Comparison of ENCODE assay signal across 8 mouse cellular contexts in the genomic region with DNA sequence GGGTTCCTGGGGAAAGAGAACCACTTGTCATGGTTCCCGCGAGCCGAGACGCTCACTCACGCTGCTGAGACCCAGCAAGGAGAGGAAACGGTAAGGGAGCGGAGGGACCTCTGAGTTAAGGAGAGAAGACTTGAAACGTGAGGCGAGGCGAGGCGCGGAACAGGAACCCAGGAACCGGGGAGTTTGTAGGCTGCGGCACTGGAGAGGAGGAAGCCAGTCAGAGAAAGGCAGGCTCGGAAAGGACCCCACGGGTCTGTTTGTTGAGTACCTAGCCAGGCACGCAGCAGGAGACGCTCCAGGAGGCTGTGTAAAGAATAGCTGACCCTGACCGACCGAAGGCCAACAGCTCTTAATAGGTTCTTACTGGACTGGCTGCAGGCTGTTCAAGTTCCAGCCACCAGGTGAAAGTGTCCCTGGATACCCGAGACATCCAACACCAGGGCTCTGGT. TPM values are rescaled to one million over a fixed set of nuclear protein-coding genes. Genes with fewer than 3 reads are reported as not detected.
DNase-seq lines count a peak whose midpoint lies in the region; ATAC-seq and TF ChIP-seq lines count a peak whose summit lies in the region.

No protein-coding gene starts in this region.

- H3K36me3 ChIP-seq in intestine, embryonic 15.5 days, result no peaks in the 10 kb centered on the region
- H3K36me3 ChIP-seq in liver, postnatal 0 days (replicated peaks; ENCODE audit: insufficient read depth, low read length), result no peaks in the 10 kb centered on the region

- peak; percentile 51 for DNase-seq in gastrocnemius, adult 18-20 months (ENCODE audit: low spot score)
- no peak for DNase-seq in gastrocnemius, postnatal 36 days
- DNase-seq in embryo, embryonic 11 days, result peak; percentile 50
- DNase-seq in liver, postnatal 0 days, result peak; percentile 27
- DNase-seq in skeletal muscle tissue, adult 2 months (ENCODE audit: low read depth, low spot score), result peak; percentile 39
- DNase-seq in urinary bladder, postnatal 25 days (ENCODE audit: low spot score), result no peak
- no peak for DNase-seq in frontal cortex, postnatal 25 days (ENCODE audit: low spot score in 2 of 2)

- 2% methylated on average over 21 of the region's 21 CpGs for WGBS in intestine, embryonic 15.5 days
- 5% methylated on average over 21 of the region's 21 CpGs for WGBS in liver, postnatal 0 days (ENCODE audit: insufficient replicate concordance)

- H3K4me1 ChIP-seq in intestine, embryonic 15.5 days (replicated peaks), result 0 out of 2 replicates have a peak, but pooled peaks cover 5% of the 10 kb centered on the region
- no peaks in the 10 kb centered on the region for H3K4me1 ChIP-seq in liver, postnatal 0 days (ENCODE audit: insufficient read depth)

- TF ChIP-seq CTCF in liver, postnatal 0 days (IDR thresholded peaks at IDR 0.05; ENCODE audit: low read depth), result 0 out of 2 replicates have a peak, but pooled peaks have one; percentile 18

- peak overlapping the region; percentile 62 for H3K4me2 ChIP-seq in intestine, embryonic 15.5 days (replicated peaks)
- peak overlapping the region; percentile 33 for H3K4me2 ChIP-seq in liver, postnatal 0 days (ENCODE audit: low read depth, low read length)

- ATAC-seq in intestine, embryonic 15.5 days, result peak; percentile 46
- ATAC-seq in liver, postnatal 0 days, result no peak

- intact Hi-C loops in gastrocnemius, postnatal 36 days (cut with DNase I), result loop anchor here (1.0 to 10.0 kb wide), 3 partner anchors 166 to 380 kb away; a partner anchor contains a TSS

- H3K27ac ChIP-seq in intestine, embryonic 15.5 days, result no peak overlapping the region
- H3K27ac ChIP-seq in liver, postnatal 0 days (ENCODE audit: low read depth), result no peak overlapping the region

- H3K9me3 ChIP-seq in intestine, embryonic 15.5 days, result no peaks in the 10 kb centered on the region
- no peaks in the 10 kb centered on the region for H3K9me3 ChIP-seq in liver, postnatal 0 days (ENCODE audit: low read length)

- no peak for TF ChIP-seq EP300 in liver, postnatal 0 days (IDR thresholded peaks at IDR 0.05; ENCODE audit: low read depth)

- peak overlapping the region; percentile 37; the same call in 1 of the 2 replicates for H3K9ac ChIP-seq in intestine, embryonic 15.5 days
- no peak overlapping the region for H3K9ac ChIP-seq in liver, postnatal 0 days (replicated peaks)

- H3K4me3 ChIP-seq in intestine, embryonic 15.5 days (replicated peaks), result peak overlapping the region; percentile 16
- peak overlapping the region; percentile 7; the same call in 1 of the 2 replicates for H3K4me3 ChIP-seq in liver, postnatal 0 days (ENCODE audit: low read depth, low read length)

- H3K27me3 ChIP-seq in intestine, embryonic 15.5 days (replicated peaks), result no peaks in the 10 kb centered on the region
- no peaks in the 10 kb centered on the region for H3K27me3 ChIP-seq in liver, postnatal 0 days (ENCODE audit: insufficient read depth, low read length)

RNA-seq across cellular contexts. Expression of a gene that starts 31.9 kb away (rescaled TPM):
- total RNA-seq in gastrocnemius, adult 18-20 months (2021), result 1 to 10 TPM; 1.0 TPM
- under 1 TPM; 0.46 to 0.62 TPM for total RNA-seq in gastrocnemius, postnatal 36 days (2021)
- 0.93 and 0.95 TPM in 2 replicates for polyA plus RNA-seq in intestine, embryonic 15.5 days (2015; fragmentation: Nextera tagmentation; extraction: Ambion mirVana)
- polyA plus RNA-seq in liver, postnatal 0 days (2015; fragmentation: Nextera tagmentation; extraction: Ambion mirVana), result 0.36 and 0.62 TPM in 2 replicates

Comparison
In these comparisons a context has a peak if more than half of its experiments do, and no peak if none do; other contexts are left out.
1. DNase-seq: peak in gastrocnemius, adult 18-20 months (single experiment), embryo, embryonic 11 days (single experiment), liver, postnatal 0 days (single experiment) and skeletal muscle tissue, adult 2 months (single experiment); none in gastrocnemius, postnatal 36 days (0 of 2), urinary bladder, postnatal 25 days (single experiment) and frontal cortex, postnatal 25 days (0 of 2).